Mouse (Mus musculus) activated CD4-positive, CD25-positive, alpha-beta regulatory T cell, adult 4 months (primary cell): ENCODE results near the gene 4930452B06Rik. TPM values are rescaled to one million over a fixed set of nuclear protein-coding genes. Genes with fewer than 3 reads are reported as not detected.
"Not testable (repeated sequence)": the region's sequence is repeated elsewhere in the genome, so short reads cannot be mapped to it uniquely, and the experiment has no call there.

Experiments
- ATAC-seq: one replicate; pipeline ENCODE4 v1.8.0; 2017
- polyA plus RNA-seq, 2 experiments: library from polyadenylated mRNA; unstranded; fragments of 100-300 nt; shearing (Covaris generic); gene quantifications; one replicate each; pipeline ENCODE4 v1.2.1; 2017

4930452B06Rik gene
- under 1 TPM in 1 of 2 experiments, not detected in 1; 0.19 TPM for polyA plus RNA-seq

GRCm38 (mm10) chr14:8665636-8666411 is at the start of gene 4930452B06Rik:
Gene 4930452B06Rik, minus strand, starts transcription at chr14:8666240.
- ATAC-seq, result peak; percentile 40

GRCm38 (mm10) chr14:8712674-8713073 is 46.6 kb upstream of the 4930452B06Rik start:
- ATAC-seq, result no peak

GRCm38 (mm10) chr14:8689451-8689850 is 23.4 kb upstream of the 4930452B06Rik start:
- no peak for ATAC-seq

DNA sequence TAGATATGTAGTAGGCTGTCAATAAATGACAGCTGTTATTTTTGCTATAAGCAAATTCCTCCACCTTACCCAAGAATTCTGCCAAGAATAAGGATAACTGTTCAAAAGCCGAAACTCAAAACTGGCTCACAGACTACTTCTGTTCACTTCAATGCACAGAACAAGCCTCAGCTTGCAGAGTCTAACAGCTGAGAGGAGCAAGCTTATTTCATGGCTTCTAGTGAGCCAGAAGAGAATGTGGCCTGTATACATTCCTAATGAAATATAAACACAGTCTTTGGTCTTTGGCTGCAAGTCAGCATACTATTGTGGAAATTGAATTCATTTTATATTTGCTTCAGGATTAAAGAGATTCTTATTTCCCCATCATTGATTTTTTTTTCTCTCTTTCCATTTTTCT is 22.4 kb upstream of the 4930452B06Rik start:
- ATAC-seq, result no peak

DNA sequence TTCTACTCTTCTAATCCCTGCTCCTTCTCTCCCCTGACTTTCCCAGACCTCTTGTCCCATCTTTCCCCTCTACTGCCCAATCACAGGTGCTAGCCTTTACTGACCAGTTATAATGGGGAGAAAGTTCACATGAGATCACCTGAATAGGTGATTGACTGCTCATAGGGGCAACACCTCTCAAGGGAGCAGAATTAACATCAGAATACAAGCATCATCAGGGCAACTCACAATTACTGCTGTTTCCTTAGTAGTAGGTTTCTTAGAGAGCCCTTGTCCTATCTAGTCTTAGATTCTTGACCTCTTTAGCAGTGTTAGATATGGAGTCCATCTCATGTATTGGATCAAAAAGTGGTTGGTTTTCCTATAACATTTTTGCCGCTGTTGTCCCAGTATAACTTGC is 20.1 kb upstream of the 4930452B06Rik start:
- no peak for ATAC-seq

DNA sequence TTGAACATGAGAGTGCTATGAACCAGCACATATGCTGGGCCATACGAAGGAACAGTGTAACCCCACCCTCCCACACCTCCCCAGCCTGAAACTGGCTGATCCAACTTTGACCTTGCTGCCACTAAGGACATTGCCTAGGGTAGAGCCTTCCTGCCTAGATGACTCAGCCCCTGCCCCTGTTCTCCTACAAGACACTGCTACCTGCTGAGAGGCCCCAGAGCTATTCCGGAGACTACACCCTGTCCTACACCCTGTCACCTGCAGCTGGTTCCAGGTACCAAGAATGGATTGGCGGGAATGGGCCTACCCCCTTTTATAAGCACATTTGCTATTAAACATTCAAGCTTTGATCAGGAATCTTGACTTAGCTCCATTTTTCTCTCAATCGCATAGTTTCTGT is 13.9 kb upstream of the 4930452B06Rik start:
- no peak for ATAC-seq

DNA sequence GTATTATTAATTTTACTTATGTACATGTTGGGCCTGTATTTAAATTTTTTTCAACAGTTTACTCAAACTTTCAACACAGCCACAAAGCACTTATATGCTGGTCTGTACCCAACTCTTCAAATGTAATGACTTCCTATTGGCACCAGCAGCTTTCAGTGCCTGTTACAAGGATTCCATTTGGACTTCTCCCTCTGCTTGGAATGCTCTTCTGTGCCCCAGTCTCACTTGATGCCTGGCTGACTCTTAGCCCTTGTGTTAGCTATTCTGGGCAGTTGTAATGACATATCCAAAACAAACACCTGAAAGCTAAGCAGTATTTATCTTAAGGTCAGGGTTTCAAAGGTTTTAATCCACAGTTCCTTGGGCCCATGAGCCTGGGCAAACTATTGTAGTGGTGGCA is 5.7 kb downstream of the 4930452B06Rik start:
- no peak for ATAC-seq

DNA sequence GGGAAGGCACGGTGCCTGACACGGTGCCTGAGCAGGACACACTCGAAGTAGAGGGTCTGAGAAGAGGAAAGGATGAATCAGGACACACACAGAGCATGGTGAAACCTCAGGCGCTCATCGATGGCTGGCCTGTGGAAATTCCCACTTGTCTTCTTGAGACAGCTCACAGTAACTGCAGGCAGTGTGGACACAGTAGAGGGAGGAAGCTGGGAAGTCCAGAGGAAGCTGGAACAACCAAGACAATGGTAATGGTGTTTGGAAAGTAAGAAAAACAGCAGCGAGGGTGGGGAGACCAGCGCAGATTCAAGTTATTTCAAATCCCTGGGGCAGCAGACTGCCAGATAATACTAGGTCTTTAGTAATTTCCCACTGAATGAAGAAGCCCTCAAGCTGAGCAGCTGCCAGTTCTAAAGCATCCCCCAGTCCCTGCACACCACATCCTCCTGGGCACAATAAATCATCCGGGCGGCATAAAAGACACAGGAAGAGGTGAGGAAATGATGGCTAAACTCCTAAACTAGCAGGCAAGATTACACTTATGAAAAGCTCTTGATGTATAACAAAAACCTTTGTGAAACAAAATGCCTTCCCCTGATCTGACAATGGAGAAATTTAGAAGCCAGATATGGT is 24.3 kb downstream of the 4930452B06Rik start:
- ATAC-seq, result no peak

DNA sequence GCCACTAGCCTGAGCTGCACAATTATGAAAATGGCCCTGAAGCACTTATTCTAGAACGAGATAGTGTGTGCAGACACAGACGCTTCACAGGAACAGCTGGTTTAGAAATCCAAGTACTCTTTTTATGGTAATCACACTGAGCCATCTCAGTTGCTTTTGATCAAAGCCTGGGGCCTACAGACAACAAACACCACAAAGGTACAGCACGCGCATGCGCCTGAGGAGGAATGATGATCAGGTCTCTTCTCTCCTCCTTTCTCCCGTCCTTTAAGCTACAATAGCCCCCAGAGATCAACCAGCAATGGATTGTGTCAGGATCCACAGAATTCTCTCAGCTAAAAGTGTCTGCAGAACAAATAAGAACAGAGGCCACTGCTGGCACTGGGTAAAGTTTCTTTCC is 33.8 kb downstream of the 4930452B06Rik start:
- ATAC-seq, result no peak

GRCm38 (mm10) chr14:8628406-8628805 is 37.6 kb downstream of the 4930452B06Rik start:
- ATAC-seq, result no peak

GRCm38 (mm10) chr14:8627481-8627880 is 38.6 kb downstream of the 4930452B06Rik start:
- ATAC-seq, result no peak

DNA sequence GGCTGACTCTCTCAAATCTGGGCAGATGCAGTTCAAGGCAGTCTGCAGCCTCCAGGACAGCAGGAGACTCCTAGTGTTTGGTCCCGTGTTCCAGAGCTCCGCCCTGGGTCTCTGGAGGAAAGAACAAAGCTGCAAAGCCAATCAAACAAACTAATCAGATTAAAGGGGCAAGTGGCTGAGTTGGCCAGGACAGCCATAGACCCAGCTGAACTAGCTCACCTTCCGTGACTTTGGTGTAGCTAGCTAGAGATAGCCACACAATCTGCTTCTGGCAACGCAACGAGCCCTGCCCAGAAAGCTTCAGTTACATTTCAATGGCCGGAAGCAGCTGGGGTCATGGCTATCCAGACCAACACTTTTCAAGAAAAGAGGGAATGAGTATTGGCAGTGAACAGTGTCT is 44.9 kb downstream of the 4930452B06Rik start:
- ATAC-seq, result no peak

DNA sequence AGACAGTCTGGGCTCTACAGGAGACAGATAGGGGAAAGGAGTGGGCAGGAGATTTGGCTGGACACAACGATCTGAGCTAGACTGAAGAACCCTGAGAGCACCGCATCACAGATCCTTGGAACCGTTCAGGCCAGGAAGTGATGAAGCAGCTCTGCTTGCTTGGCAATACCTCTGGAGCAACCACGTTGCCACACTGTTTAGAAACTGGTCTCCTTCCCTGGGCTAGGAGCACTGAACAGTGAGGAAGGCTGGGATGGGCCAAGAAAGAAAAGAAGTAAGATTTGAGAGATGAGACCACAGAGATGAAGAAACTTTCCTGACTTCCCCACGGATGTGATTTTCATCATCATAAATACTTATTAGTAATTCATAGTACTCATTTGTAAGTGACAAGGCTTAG is 45.5 kb downstream of the 4930452B06Rik start:
- ATAC-seq, result no peak

DNA sequence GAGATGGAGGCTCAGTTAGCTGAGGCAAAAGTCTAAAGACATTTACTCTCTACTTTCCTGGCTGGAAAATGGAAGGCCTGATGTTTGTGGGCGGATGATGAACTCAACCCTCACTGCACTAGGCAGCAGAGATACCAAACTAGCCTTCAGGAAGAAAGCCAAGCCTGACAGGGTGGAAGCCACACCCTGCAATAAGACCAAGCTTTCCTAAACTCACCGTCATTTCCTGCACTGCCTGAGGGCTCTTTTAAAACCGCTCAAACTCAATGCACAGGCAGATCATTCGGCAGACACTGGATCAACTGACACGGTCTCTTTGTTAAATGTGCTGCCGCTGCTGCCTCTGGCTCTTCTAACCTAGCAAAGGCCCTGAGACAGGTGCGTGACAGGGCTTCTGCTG is 50.4 kb downstream of the 4930452B06Rik start:
- ATAC-seq, result peak; percentile 40

- ATAC-seq, result not testable (repeated sequence)
Measured at GRCm38 (mm10) chr14:8614430-8614829, 51.6 kb downstream of the 4930452B06Rik start.

DNA sequence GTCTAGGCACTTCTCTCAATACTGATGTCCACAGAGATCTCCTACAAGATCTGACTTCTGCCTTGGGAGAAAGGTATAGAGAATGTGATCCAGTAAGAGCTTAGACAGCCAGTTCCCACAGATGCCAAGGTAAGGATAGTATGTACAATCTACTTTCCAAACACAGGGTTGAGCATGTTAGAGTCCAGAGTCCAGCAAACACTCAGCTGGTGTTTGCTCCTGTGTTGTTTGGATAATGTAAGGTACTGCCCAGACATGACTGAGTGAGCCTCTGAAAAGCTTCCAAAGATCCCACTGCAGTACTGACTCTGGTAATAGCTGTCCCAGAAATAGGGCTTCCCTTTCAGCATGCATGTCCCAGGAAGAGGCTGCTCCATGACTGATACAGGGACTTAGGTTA is 54.0 kb downstream of the 4930452B06Rik start:
- ATAC-seq, result no peak

DNA sequence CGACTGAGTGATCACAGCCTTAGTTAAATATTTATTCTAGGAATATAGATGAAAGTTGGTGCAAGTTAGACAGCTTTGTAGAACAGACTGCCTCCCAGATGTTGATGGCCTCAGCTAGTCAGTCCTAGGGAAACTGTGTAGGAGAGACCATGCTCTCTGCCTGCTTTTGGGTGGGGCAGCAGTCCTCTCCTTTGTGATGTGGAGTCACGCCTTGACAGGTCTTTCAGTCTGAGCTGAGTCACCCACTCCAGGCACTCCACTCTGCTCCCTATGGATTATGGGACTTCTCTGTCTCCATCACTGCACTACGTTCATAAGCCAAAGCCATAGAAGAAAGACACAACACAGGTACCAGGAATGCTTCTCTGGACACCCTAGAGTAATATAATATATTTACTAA is 55.9 kb downstream of the 4930452B06Rik start:
- no peak for ATAC-seq

- ATAC-seq, result no peak
Measured at GRCm38 (mm10) chr14:8608559-8609171, 57.4 kb downstream of the 4930452B06Rik start.

DNA sequence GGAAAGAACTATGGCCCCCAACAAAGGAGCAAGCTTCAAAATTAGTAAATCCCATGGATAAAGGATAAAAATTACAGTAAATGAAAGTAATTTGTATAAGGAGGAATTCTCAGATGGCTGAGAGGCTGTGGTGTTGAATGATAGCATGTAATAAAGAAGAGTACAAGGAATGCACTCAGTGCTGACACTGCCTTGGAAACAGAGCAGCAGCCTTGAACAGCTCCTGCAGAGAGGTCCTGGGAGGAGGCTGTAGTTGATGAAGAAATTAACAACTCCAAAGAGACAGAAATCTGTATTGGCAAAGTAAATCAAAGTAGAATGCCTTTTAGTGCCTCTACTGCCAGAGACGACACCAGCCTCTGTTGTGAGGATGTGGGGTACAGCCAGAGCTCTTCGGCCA is 61.1 kb downstream of the 4930452B06Rik start:
- no peak for ATAC-seq

DNA sequence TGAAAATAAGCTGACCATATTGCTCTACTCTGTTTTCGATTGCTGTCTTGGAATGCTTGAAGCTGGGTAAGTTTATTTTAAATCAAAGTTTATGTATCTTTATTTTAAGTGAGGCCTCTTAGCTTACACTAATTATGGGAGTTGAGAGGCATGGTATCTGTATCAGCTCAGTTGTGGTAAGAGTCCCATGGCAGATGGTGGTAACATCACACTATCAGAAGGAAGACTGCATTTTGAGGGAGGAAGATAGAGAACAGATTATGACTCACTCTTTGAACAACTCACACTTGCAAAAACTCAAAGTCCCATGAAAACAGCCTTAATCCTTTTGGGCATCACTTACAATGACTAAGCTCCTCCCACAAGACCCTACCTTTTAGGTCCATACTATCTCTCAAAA is 81.0 kb downstream of the 4930452B06Rik start:
- ATAC-seq, result no peak

GRCm38 (mm10) chr14:8551006-8551405 is 115.0 kb downstream of the 4930452B06Rik start:
- not testable (repeated sequence) for ATAC-seq

GRCm38 (mm10) chr14:8549108-8549507 is 116.9 kb downstream of the 4930452B06Rik start:
- ATAC-seq, result no peak

DNA sequence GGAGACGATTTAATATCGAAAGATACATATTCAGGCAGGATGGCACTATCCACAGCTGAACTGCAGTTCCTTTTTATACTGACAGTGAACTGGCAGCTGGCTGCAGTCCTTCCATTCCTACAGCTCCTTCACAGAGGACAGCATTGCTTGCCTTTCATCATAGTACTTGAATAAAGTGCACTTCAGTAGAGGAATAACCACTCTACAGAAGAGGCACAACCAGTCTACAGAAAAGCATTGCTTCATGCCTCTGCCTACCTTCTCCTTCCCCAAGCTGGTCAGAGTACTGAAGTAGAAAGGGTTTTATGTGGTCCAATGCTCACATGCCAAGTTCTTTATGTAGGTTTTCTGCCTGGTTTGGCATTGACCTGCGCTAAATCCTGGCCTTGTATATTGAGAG is 130.0 kb downstream of the 4930452B06Rik start:
- no peak for ATAC-seq

- ATAC-seq, result no peak
Measured at GRCm38 (mm10) chr14:8525232-8525631, 140.8 kb downstream of the 4930452B06Rik start.
